ENCODE assay signal across 18 mouse cellular contexts in the genomic region with DNA sequence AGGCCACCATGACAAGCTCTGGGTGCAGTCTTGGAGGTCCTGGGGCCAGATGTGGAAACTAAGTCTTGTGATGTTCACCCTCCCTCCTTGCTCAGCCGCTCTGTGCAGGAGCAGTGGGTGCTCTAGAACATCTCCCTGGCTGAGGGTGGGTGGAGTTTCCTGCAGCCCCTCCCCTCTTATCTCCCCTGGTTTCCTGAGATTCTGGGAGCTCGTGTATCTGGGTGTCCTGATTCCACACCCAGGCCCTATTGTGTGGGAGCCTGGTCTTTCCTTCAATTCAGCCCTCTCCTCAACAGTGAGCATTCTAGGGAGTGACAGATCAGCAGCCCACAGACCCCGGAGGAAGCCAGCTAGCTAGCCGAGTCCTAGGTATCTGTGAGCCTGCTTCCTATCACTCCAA. TPM values are rescaled to one million over a fixed set of nuclear protein-coding genes. Genes with fewer than 3 reads are reported as not detected.
A peak's percentile ranks its signal among the peaks of the same experiment; 100 is the strongest.
DNase-seq lines count a peak whose midpoint lies in the region; ATAC-seq and TF ChIP-seq lines count a peak whose summit lies in the region.
"Had no signal": no experiment of that assay in that cellular context is flagged by ENCODE, and none has a peak within 500 bp of the region (broad histone marks: within the 10 kb centered on the region; RNA-seq: fewer than 3 reads in every experiment).

No protein-coding gene starts in this region.

- no peaks in the 10 kb centered on the region for H3K36me3 ChIP-seq in heart, embryonic 13.5 days
- H3K36me3 ChIP-seq in liver, embryonic 13.5 days = no peaks in the 10 kb centered on the region
- no peaks in the 10 kb centered on the region for H3K36me3 ChIP-seq in midbrain, embryonic 15.5 days (replicated peaks)
- no peaks in the 10 kb centered on the region for H3K36me3 ChIP-seq in thymus, adult 2 months (ENCODE audit: control insufficient read depth, insufficient read depth, low read length)
- H3K36me3 ChIP-seq: limb, embryonic 15.5 days; midbrain, embryonic 13.5 days had no signal

- H3K4me1 ChIP-seq in heart, embryonic 13.5 days = peaks cover 48% of the 10 kb centered on the region
- H3K4me1 ChIP-seq in liver, embryonic 13.5 days (replicated peaks) = peaks cover 76% of the 10 kb centered on the region
- H3K4me1 ChIP-seq in midbrain, embryonic 15.5 days = no peaks in the 10 kb centered on the region
- H3K4me1 ChIP-seq in thymus, adult 2 months (replicated peaks; ENCODE audit: control insufficient read depth, insufficient read depth, low read length) = no peaks in the 10 kb centered on the region
- H3K4me1 ChIP-seq: midbrain, embryonic 13.5 days had no signal

- H3K27me3 ChIP-seq in heart, embryonic 13.5 days (replicated peaks) = peaks cover 20% of the 10 kb centered on the region; the same call in 1 of the 2 replicates
- H3K27me3 ChIP-seq in liver, embryonic 13.5 days = peaks cover 7% of the 10 kb centered on the region; the same call in 1 of the 2 replicates
- no peaks in the 10 kb centered on the region for H3K27me3 ChIP-seq in midbrain, embryonic 15.5 days (replicated peaks)
- no peaks in the 10 kb centered on the region for H3K27me3 ChIP-seq in thymus, adult 2 months (ENCODE audit: control insufficient read depth, insufficient read depth, low read length)
- H3K27me3 ChIP-seq: limb, embryonic 15.5 days; midbrain, embryonic 13.5 days had no signal

- TF ChIP-seq CTCF in thymus, adult 2 months (IDR thresholded peaks at IDR 0.05; ENCODE audit: borderline replicate concordance, control insufficient read depth, extremely low read depth, insufficient read depth, low read length, poor library complexity) = no peak

- no peak overlapping the region for H3K4me3 ChIP-seq in heart, embryonic 13.5 days
- no peak overlapping the region for H3K4me3 ChIP-seq in liver, embryonic 13.5 days (replicated peaks)
- H3K4me3 ChIP-seq in midbrain, embryonic 15.5 days = no peak overlapping the region
- no peak overlapping the region for H3K4me3 ChIP-seq in thymus, adult 2 months (ENCODE audit: control insufficient read depth, insufficient read depth, low read length)
- H3K4me3 ChIP-seq: layer of hippocampus, adult 2 months; limb, embryonic 15.5 days; midbrain, embryonic 13.5 days had no signal

- peak; percentile 53 for DNase-seq in gastrocnemius, postnatal 25 days
- DNase-seq in gastrocnemius, postnatal 10 days = no peak
- peak; percentile 63 for DNase-seq in liver, embryonic 13.5 days
- peak; percentile 83 for DNase-seq in lung, postnatal 25 days (ENCODE audit: low spot score)
- DNase-seq in cerebellum, adult 11-12 months = no peak
- no peak for DNase-seq in thymus, adult 2 months
- DNase-seq: cerebellum, adult 8-10 months; kidney, adult 9 months; right cerebral cortex, postnatal 25 days had no signal

- H3K9ac ChIP-seq in heart, embryonic 13.5 days = no peak overlapping the region
- H3K9ac ChIP-seq in liver, embryonic 13.5 days = peak overlapping the region; percentile 19; the same call in 1 of the 2 replicates
- no peak overlapping the region for H3K9ac ChIP-seq in midbrain, embryonic 15.5 days
- H3K9ac ChIP-seq: limb, embryonic 15.5 days; midbrain, embryonic 13.5 days had no signal

- peak overlapping the region; percentile 58; the same call in 1 of the 2 replicates for H3K27ac ChIP-seq in heart, embryonic 13.5 days (replicated peaks)
- H3K27ac ChIP-seq in liver, embryonic 13.5 days = peak overlapping the region; percentile 25; the same call in 1 of the 2 replicates
- no peak overlapping the region for H3K27ac ChIP-seq in midbrain, embryonic 15.5 days
- H3K27ac ChIP-seq in thymus, adult 2 months (ENCODE audit: control insufficient read depth, insufficient read depth, low read length) = no peak overlapping the region
- H3K27ac ChIP-seq: hindbrain, postnatal 0 days; layer of hippocampus, adult 2 months; limb, embryonic 15.5 days; midbrain, embryonic 13.5 days had no signal

- no peaks in the 10 kb centered on the region for H3K9me3 ChIP-seq in heart, embryonic 13.5 days
- no peaks in the 10 kb centered on the region for H3K9me3 ChIP-seq in liver, embryonic 13.5 days (replicated peaks)
- H3K9me3 ChIP-seq in midbrain, embryonic 15.5 days = no peaks in the 10 kb centered on the region
- H3K9me3 ChIP-seq: limb, embryonic 15.5 days; midbrain, embryonic 13.5 days had no signal

- 34% methylated on average over 4 of the region's 4 CpGs for WGBS in heart, embryonic 13.5 days
- 7% methylated on average over 4 of the region's 4 CpGs for WGBS in liver, embryonic 13.5 days (ENCODE audit: insufficient replicate concordance)
- WGBS in midbrain, embryonic 15.5 days = 85% methylated on average over 4 of the region's 4 CpGs
- 27% methylated on average over 4 of the region's 4 CpGs for WGBS in thymus, adult 2 months

- no peak overlapping the region for H3K4me2 ChIP-seq in heart, embryonic 13.5 days
- H3K4me2 ChIP-seq in liver, embryonic 13.5 days = peak overlapping the region; percentile 27; the same call in 1 of the 2 replicates
- H3K4me2 ChIP-seq in midbrain, embryonic 15.5 days = no peak overlapping the region
- H3K4me2 ChIP-seq: limb, embryonic 15.5 days; midbrain, embryonic 13.5 days had no signal

- no peak for ATAC-seq in heart, embryonic 13.5 days (ENCODE audit: extremely low read depth, insufficient number of reproducible peaks, low FRiP score, low TSS enrichment)
- ATAC-seq in liver, embryonic 13.5 days (ENCODE audit: low read depth) = peak; percentile 13
- ATAC-seq in midbrain, embryonic 15.5 days (replicated peaks) = no peak
- ATAC-seq: hindbrain, postnatal 0 days; midbrain, embryonic 13.5 days had no signal

- no peak for TF ChIP-seq POLR2A in thymus, adult 2 months (IDR thresholded peaks at IDR 0.05; ENCODE audit: control insufficient read depth, extremely low read depth, insufficient read depth, low read length, poor library complexity)

RNA-seq across cellular contexts. Expression of a gene that starts 9.9 kb away (rescaled TPM):
- total RNA-seq in gastrocnemius, postnatal 25 days (2021) = 100 to 1,000 TPM; 203 to 271 TPM
- total RNA-seq in gastrocnemius, postnatal 10 days (2021) = 100 to 1,000 TPM; 127 to 167 TPM
- polyA plus RNA-seq in heart, embryonic 13.5 days (2015; fragmentation: Nextera tagmentation; extraction: Ambion mirVana) = 26.9 and 27.4 TPM in 2 replicates
- 41.7 and 45.2 TPM in 2 replicates for polyA plus RNA-seq in liver, embryonic 13.5 days (2015; fragmentation: Nextera tagmentation; extraction: Ambion mirVana)
- polyA plus RNA-seq in midbrain, embryonic 15.5 days (2015; fragmentation: Nextera tagmentation; extraction: Ambion mirVana) = 4.5 and 4.9 TPM in 2 replicates
- 77.6 and 119 TPM in 2 replicates for polyA plus RNA-seq in thymus, adult 2 months (2012; rRNA removed)

RNA-seq across cellular contexts. Expression of a gene that starts 49.8 kb away (rescaled TPM):
- total RNA-seq in gastrocnemius, postnatal 25 days (2021) = not detected
- not detected for total RNA-seq in gastrocnemius, postnatal 10 days (2021)
- not detected in 2 replicates for polyA plus RNA-seq in heart, embryonic 13.5 days (2015; fragmentation: Nextera tagmentation; extraction: Ambion mirVana)
- 0.06 and 0.08 TPM in 2 replicates for polyA plus RNA-seq in liver, embryonic 13.5 days (2015; fragmentation: Nextera tagmentation; extraction: Ambion mirVana)
- polyA plus RNA-seq in midbrain, embryonic 15.5 days (2015; fragmentation: Nextera tagmentation; extraction: Ambion mirVana) = not detected in 2 replicates
- polyA plus RNA-seq in thymus, adult 2 months (2012; rRNA removed) = 0.32 and 0.74 TPM in 2 replicates
- total RNA-seq: heart, postnatal 14 days; hindbrain, postnatal 0 days; layer of hippocampus, adult 2 months had no signal
- polyA plus RNA-seq: brain, embryonic 14.5 days; hindbrain, postnatal 0 days; limb, embryonic 15.5 days; midbrain, embryonic 13.5 days; neural tube, embryonic 11.5 days had no signal

Comparison
In these comparisons a context has a peak if more than half of its experiments do, and no peak if none do; other contexts are left out.
1. DNase-seq: peak in gastrocnemius, postnatal 25 days (single experiment), liver, embryonic 13.5 days (single experiment) and lung, postnatal 25 days (single experiment); none in gastrocnemius, postnatal 10 days (single experiment), cerebellum, adult 11-12 months (single experiment) and thymus, adult 2 months (single experiment).
2. H3K27ac ChIP-seq: peak in heart, embryonic 13.5 days (single experiment) and liver, embryonic 13.5 days (single experiment); none in midbrain, embryonic 15.5 days (single experiment) and thymus, adult 2 months (single experiment).